Mouse (Mus musculus): ENCODE data around the gene Mptx1. TPM values are rescaled to one million over a fixed set of nuclear protein-coding genes. Genes with fewer than 3 reads are reported as not detected.
"Not testable (repeated sequence)": the region's sequence is repeated elsewhere in the genome, so short reads cannot be mapped to it uniquely, and the experiment has no call there.

Gene Mptx1
- 3.4 and 7.3 TPM in 2 replicates for polyA plus RNA-seq (2015; fragmentation: Nextera tagmentation; extraction: Ambion mirVana)

GRCm38 (mm10) chr1:174330218-174330617 lies at the start of gene Mptx1:
Gene Mptx1 (plus strand): TSS chr1:174330518.
- no peak for ATAC-seq

GRCm38 (mm10) chr1:174303162-174303561 lies 27.2 kb upstream of the Mptx1 start:
- Histone ChIP-seq H3K9ac (no peak overlapping the region), H3K27me3 (replicated peaks) (no peaks in the 10 kb centered on the region), H3K9me3 (no peaks in the 10 kb centered on the region), H3K36me3 (no peaks in the 10 kb centered on the region), H3K27ac (no peak overlapping the region), H3K4me1 (replicated peaks) (no peaks in the 10 kb centered on the region), H3K4me3 (replicated peaks) (no peak overlapping the region), H3K4me2 (replicated peaks) (no peak overlapping the region)
- 38% methylated on average over 1 of the region's 1 CpGs for WGBS
- peak; percentile 62 for ATAC-seq

More at GRCm38 (mm10) chr1:174330218-174330617, at the start of gene Mptx1:
- H3K27me3 ChIP-seq (replicated peaks), result no peaks in the 10 kb centered on the region
- H3K4me1 ChIP-seq (replicated peaks), result no peaks in the 10 kb centered on the region
- no peaks in the 10 kb centered on the region for H3K9me3 ChIP-seq
- H3K4me3 ChIP-seq (replicated peaks), result no peak within 1 kb of the TSS
- no peaks in the 10 kb centered on the region for H3K36me3 ChIP-seq
- H3K4me2 ChIP-seq (replicated peaks), result no peak within 1 kb of the TSS
- no peak within 1 kb of the TSS for H3K9ac ChIP-seq
- H3K27ac ChIP-seq, result no peak within 1 kb of the TSS

GRCm38 (mm10) chr1:174317308-174317707 lies 13.0 kb upstream of the Mptx1 start:
- WGBS, result 75% methylated on average over 2 of the region's 2 CpGs
- Histone ChIP-seq H3K4me1 (replicated peaks) (no peaks in the 10 kb centered on the region), H3K4me3 (replicated peaks) (no peak overlapping the region), H3K27ac (no peak overlapping the region), H3K9me3 (no peaks in the 10 kb centered on the region), H3K27me3 (replicated peaks) (no peaks in the 10 kb centered on the region), H3K9ac (no peak overlapping the region), H3K4me2 (replicated peaks) (no peak overlapping the region), H3K36me3 (no peaks in the 10 kb centered on the region)
- ATAC-seq, result no peak

- H3K36me3 ChIP-seq; H3K27ac ChIP-seq; H3K9me3 ChIP-seq; ATAC-seq; H3K4me1 ChIP-seq (replicated peaks); H3K4me3 ChIP-seq (replicated peaks); H3K4me2 ChIP-seq (replicated peaks); H3K9ac ChIP-seq; H3K27me3 ChIP-seq (replicated peaks): not testable (repeated sequence)
- WGBS, result 86% methylated on average over 1 of the region's 1 CpGs
Observed at GRCm38 (mm10) chr1:174353636-174354035, 23.3 kb downstream of the Mptx1 start.

GRCm38 (mm10) chr1:174354640-174355039 lies 24.3 kb downstream of the Mptx1 start:
- no peak overlapping the region for H3K4me3 ChIP-seq (replicated peaks)
- no peak overlapping the region for H3K9ac ChIP-seq
- H3K9me3 ChIP-seq, result no peaks in the 10 kb centered on the region
- WGBS, result 80% methylated on average over 5 of the region's 5 CpGs
- H3K4me1 ChIP-seq (replicated peaks), result no peaks in the 10 kb centered on the region
- no peaks in the 10 kb centered on the region for H3K27me3 ChIP-seq (replicated peaks)
- no peak for ATAC-seq
- H3K36me3 ChIP-seq, result no peaks in the 10 kb centered on the region
- H3K4me2 ChIP-seq (replicated peaks), result no peak overlapping the region
- H3K27ac ChIP-seq, result no peak overlapping the region

- Histone ChIP-seq H3K9me3 (no peaks in the 10 kb centered on the region), H3K27me3 (replicated peaks) (no peaks in the 10 kb centered on the region), H3K36me3 (no peaks in the 10 kb centered on the region), H3K9ac (no peak within 1 kb of the TSS), H3K4me1 (replicated peaks) (no peaks in the 10 kb centered on the region), H3K27ac (no peak within 1 kb of the TSS), H3K4me3 (replicated peaks) (no peak within 1 kb of the TSS), H3K4me2 (replicated peaks) (no peak within 1 kb of the TSS)
- WGBS, result 77% methylated on average over 2 of the region's 2 CpGs
- no peak for ATAC-seq
Observed at GRCm38 (mm10) chr1:174364882-174365451, 34.6 kb downstream of the Mptx1 start, which contains the start of gene Olfr417. Gene Olfr417 (plus strand): TSS chr1:174365122.

- no peak for ATAC-seq
- no peaks in the 10 kb centered on the region for H3K36me3 ChIP-seq
Observed at GRCm38 (mm10) chr1:174373799-174374198, 43.5 kb downstream of the Mptx1 start.

More at GRCm38 (mm10) chr1:174373799-174374198, 43.5 kb downstream of the Mptx1 start:
- Histone ChIP-seq H3K27me3 (replicated peaks) (no peaks in the 10 kb centered on the region), H3K9me3 (no peaks in the 10 kb centered on the region), H3K27ac (no peak overlapping the region), H3K4me1 (replicated peaks) (no peaks in the 10 kb centered on the region), H3K9ac (no peak overlapping the region), H3K4me3 (replicated peaks) (no peak overlapping the region), H3K4me2 (replicated peaks) (no peak overlapping the region)
- WGBS, result 89% methylated on average over 3 of the region's 3 CpGs

Other genes with a start within 250 kb of the Mptx1 start
- gene Olfr429, start 246.2 kb upstream of the Mptx1 start, polyA plus RNA-seq (2015; fragmentation: Nextera tagmentation; extraction: Ambion mirVana), result not detected in 2 replicates
- gene Olfr427, start 233.6 kb upstream of the Mptx1 start, polyA plus RNA-seq (2015; fragmentation: Nextera tagmentation; extraction: Ambion mirVana), result not detected in 2 replicates
- gene Olfr231, start 209.4 kb upstream of the Mptx1 start, polyA plus RNA-seq (2015; fragmentation: Nextera tagmentation; extraction: Ambion mirVana), result not detected in 2 replicates
- gene Olfr424, start 199.0 kb upstream of the Mptx1 start, polyA plus RNA-seq (2015; fragmentation: Nextera tagmentation; extraction: Ambion mirVana), result not detected in 2 replicates
- not detected in 2 replicates for gene Olfr420, start 174.9 kb upstream of the Mptx1 start, polyA plus RNA-seq (2015; fragmentation: Nextera tagmentation; extraction: Ambion mirVana)
- 0.85 and 0.94 TPM in 2 replicates for gene Spta1, start 157.7 kb upstream of the Mptx1 start, polyA plus RNA-seq (2015; fragmentation: Nextera tagmentation; extraction: Ambion mirVana)
- gene Olfr419, start 78.5 kb upstream of the Mptx1 start, polyA plus RNA-seq (2015; fragmentation: Nextera tagmentation; extraction: Ambion mirVana), result not detected in 2 replicates
- not detected in 2 replicates for gene Olfr417, start 34.6 kb downstream of the Mptx1 start, polyA plus RNA-seq (2015; fragmentation: Nextera tagmentation; extraction: Ambion mirVana)
- gene Olfr248, start 60.5 kb downstream of the Mptx1 start, polyA plus RNA-seq (2015; fragmentation: Nextera tagmentation; extraction: Ambion mirVana), result not detected in 2 replicates
- gene Olfr414, start 93.5 kb downstream of the Mptx1 start, polyA plus RNA-seq (2015; fragmentation: Nextera tagmentation; extraction: Ambion mirVana), result not detected in 2 replicates
- not detected in 2 replicates for gene Olfr220, start 111.6 kb downstream of the Mptx1 start, polyA plus RNA-seq (2015; fragmentation: Nextera tagmentation; extraction: Ambion mirVana)
- gene Fmn2, start 171.3 kb downstream of the Mptx1 start, polyA plus RNA-seq (2015; fragmentation: Nextera tagmentation; extraction: Ambion mirVana), result 0.89 and 1.2 TPM in 2 replicates

All from intestine, embryonic 15.5 days (tissue).